Mouse (Mus musculus) heart, embryonic 16.5 days (tissue): ENCODE data around the gene Agl. TPM values are rescaled to one million over a fixed set of nuclear protein-coding genes. Genes with fewer than 3 reads are reported as not detected.

Source experiments
- ATAC-seq: fragments of 200-750 bp; cut with Nextera tagmentation; replicated peaks from 2 replicates; pipeline ENCODE4 v1.8.0; 2017; ENCODE audit warnings: moderate number of reproducible peaks; ENCODE audit not compliant: insufficient read depth, low FRiP score; ENCODE audit errors: extremely low read depth
- H3K27ac ChIP-seq: fragments of 300-500 bp; sonication (generic); 2 replicates; pipeline ENCODE4 v1.5.1; 2014; ENCODE audit warnings: mild to moderate bottlenecking, low read length, control low read depth, moderate library complexity
- H3K27me3 ChIP-seq: fragments of 300-500 bp; sonication (generic); 2 replicates; pipeline ENCODE4 v1.6.1; 2014; ENCODE audit warnings: low read length, mixed read lengths; ENCODE audit not compliant: control insufficient read depth, insufficient read depth
- H3K36me3 ChIP-seq: fragments of 300-500 bp; sonication (generic); 2 replicates; pipeline ENCODE4 v1.6.1; 2014; ENCODE audit not compliant: control insufficient read depth, insufficient read depth
- H3K4me1 ChIP-seq: fragments of 300-500 bp; sonication (generic); 2 replicates; pipeline ENCODE4 v1.6.1; 2014; ENCODE audit warnings: low read length, mixed read lengths; ENCODE audit not compliant: control insufficient read depth, insufficient read depth
- H3K4me2 ChIP-seq: fragments of 300-500 bp; sonication (generic); 2 replicates; pipeline ENCODE4 v1.6.1; 2014; ENCODE audit warnings: low read depth, mild to moderate bottlenecking, control low read depth, low read length
- H3K4me3 ChIP-seq: fragments of 300-500 bp; sonication (generic); 2 replicates; pipeline ENCODE4 v1.5.1; 2014; ENCODE audit warnings: mild to moderate bottlenecking, control low read depth, low read length
- H3K9ac ChIP-seq: fragments of 300-500 bp; sonication (generic); 2 replicates; pipeline ENCODE4 v1.6.1; 2014; ENCODE audit warnings: low read length, control low read depth
- H3K9me3 ChIP-seq: fragments of 300-500 bp; sonication (generic); replicated peaks from 2 replicates; pipeline ENCODE4 v1.6.1; 2016; ENCODE audit warnings: low read length; ENCODE audit not compliant: control insufficient read depth
- WGBS: fragments of 180-500 bp; shearing (Covaris S2); extraction: QIAGEN DNeasy Blood & Tissue Kit; methylation state at CpG from one replicate; pipeline ENCODE4 v1.1.7; 2014; 5-methylcytosine and 5-hydroxymethylcytosine counted together
- polyA plus RNA-seq: library from polyadenylated mRNA; unstranded; fragments of >200 nt; fragmentation: Nextera tagmentation; extraction: Ambion mirVana; gene quantifications from 2 replicates; pipeline ENCODE4 v1.2.1, GENCODE M21; 2015

Agl gene
- polyA plus RNA-seq, 1 experiment from 2014 or later, result 155 TPM

DNA sequence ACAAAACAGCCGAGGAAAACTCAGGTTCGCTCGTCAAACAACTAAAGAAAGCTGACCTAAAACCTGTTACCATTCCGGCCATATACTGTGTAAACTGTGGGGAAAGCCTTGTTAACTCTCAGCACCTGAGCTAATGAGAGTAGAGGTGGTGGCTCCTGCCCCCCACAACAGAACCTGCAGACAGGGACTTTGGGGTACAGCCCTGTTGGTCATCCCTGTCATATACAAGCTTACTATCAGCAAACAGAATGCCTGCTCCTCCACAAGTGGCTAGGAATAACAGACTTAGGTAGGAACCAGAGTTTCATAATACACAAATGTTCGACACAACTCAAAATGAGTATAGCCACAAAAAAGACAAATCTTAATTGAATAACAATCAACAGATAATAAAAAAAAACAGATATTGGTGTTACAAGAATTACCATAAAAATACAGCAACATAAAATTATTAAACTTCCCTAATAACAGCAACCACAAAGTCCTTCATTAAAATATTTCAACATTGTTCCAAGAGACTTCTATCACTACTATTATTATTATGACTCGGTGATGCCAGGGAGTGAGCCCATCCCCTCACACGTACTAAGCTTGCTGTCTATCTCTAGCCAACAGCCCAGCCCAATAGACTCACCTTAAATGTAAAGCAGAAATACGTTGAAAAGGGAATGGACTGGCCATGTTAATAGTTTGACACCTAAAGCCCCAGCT lies 112.9 kb downstream of the Agl start:
- Histone ChIP-seq H3K27me3 (no peaks in the 10 kb centered on the region), H3K9ac (no peak overlapping the region), H3K4me2 (no peak overlapping the region), H3K36me3 (peaks cover 2% of the 10 kb centered on the region; the same call in 1 of the 2 replicates), H3K4me3 (no peak overlapping the region), H3K9me3 (no peaks in the 10 kb centered on the region), H3K4me1 (peaks cover 3% of the 10 kb centered on the region), H3K27ac (no peak overlapping the region)
- ATAC-seq, result no peak
- 87% methylated on average over 8 of the region's 8 CpGs for WGBS

DNA sequence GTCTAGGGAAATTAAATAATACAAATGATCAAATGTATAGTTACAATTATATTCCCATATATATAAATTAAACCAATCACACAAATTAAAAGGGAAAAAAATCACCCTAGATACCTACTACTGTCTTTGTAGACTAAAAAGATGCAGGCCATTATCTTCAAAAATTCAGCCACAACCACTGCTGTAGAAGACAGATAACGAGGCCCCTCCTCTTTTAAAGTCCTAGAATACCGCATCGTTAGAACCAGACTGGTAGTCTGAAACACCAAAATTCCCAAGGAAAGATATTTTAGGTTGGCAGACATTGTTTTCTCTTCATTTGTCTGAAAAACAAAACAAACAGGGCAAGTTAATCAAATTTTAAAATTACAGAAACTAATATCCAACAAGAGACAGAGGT lies 113.7 kb downstream of the Agl start:
- H3K4me2 ChIP-seq, result no peak overlapping the region

More for the DNA sequence above, 113.7 kb downstream of the Agl start:
- WGBS, result 76% methylated on average over 3 of the region's 3 CpGs
- no peaks in the 10 kb centered on the region for H3K9me3 ChIP-seq
- no peak overlapping the region for H3K4me3 ChIP-seq
- peaks cover 3% of the 10 kb centered on the region for H3K4me1 ChIP-seq
- H3K27ac ChIP-seq, result no peak overlapping the region
- no peak overlapping the region for H3K9ac ChIP-seq
- no peaks in the 10 kb centered on the region for H3K27me3 ChIP-seq
- peaks cover 2% of the 10 kb centered on the region; the same call in 1 of the 2 replicates for H3K36me3 ChIP-seq
- ATAC-seq, result no peak

Other genes starting within 250 kb of the Agl start
- gene Lrrc39, start 245.2 kb downstream of the Agl start, polyA plus RNA-seq, result 33.0 and 37.1 TPM in 2 replicates
- gene Sass6, start 213.2 kb downstream of the Agl start, polyA plus RNA-seq, result 11.3 and 14.0 TPM in 2 replicates
- gene Trmt13, start 193.6 kb downstream of the Agl start, polyA plus RNA-seq, result 16.8 and 18.9 TPM in 2 replicates
- 57.0 and 57.3 TPM in 2 replicates for gene Mfsd14a, start 145.5 kb downstream of the Agl start, polyA plus RNA-seq
- gene Gm43191, start 126.9 kb downstream of the Agl start, polyA plus RNA-seq, result not detected in 2 replicates
- 9.5 and 9.9 TPM in 2 replicates for gene Slc35a3, start 95.3 kb downstream of the Agl start, polyA plus RNA-seq
- 13.8 and 21.9 TPM in 2 replicates for gene Frrs1, start 51.3 kb upstream of the Agl start, polyA plus RNA-seq
- 0.14 TPM in 1 of 2 replicates, not detected in the other for gene 4930455H04Rik, start 160.1 kb upstream of the Agl start, polyA plus RNA-seq
- gene Palmd, start 160.8 kb upstream of the Agl start, polyA plus RNA-seq, result 16.3 and 19.8 TPM in 2 replicates